Mouse (Mus musculus) liver, adult 2 months (tissue): ENCODE measurements at regions not wholly inside any gene's neighbourhood (a gene's known extent, or its start where the extent isn't known, plus 50 kb on each side); places are given as distances from the start of the nearest gene placed in this dataset.

ENCODE experiments used
- CTCF ChIP-seq: fragments of 200-500 bp; IDR thresholded peaks from 2 replicates; pipeline ENCODE4 v1.5.1; 2011; ENCODE audit warnings: low read depth, low read length, control low read depth
- POLR2A ChIP-seq: fragments of 200-500 bp; IDR thresholded peaks from 2 replicates; pipeline ENCODE4 v1.6.1; 2011; ENCODE audit warnings: low read length, control low read depth; ENCODE audit not compliant: insufficient read depth; ENCODE audit errors: extremely low read depth

DNA sequence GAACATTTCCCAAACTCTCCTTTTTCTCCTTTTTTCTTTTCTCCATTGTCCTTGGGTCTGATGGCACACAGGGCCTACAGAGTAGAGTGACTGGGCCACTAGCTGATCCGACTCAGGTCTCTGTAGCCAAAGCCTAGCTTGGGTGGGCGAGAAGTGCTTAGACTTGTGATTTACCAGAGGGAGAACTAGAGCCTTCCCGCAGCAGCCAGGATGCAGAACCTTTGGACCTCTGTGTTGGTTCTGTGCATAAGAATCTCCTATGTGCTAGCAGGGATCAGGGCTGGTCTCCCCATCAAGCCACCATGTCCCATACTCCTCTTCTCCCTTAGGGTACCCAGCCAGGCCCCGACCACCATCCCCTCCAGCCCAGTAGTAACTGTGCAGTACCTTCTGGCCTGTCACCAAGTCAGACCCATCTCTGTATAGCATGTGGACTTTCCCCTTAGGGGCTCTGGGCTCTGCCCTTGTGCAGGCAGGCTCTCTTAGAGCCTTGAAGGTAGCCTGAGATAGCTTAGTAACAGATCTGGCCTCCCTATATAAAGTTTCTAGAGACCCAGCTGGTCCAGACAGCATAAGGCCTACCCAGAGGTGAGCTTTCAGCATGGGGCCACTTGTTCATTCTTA, 94.6 kb downstream of the 1700001O22Rik start:
- no peak for TF ChIP-seq POLR2A
- no peak for TF ChIP-seq CTCF
